Mouse (Mus musculus): ENCODE measurements around the gene Cyp2c37. TPM values are rescaled to one million over a fixed set of nuclear protein-coding genes. Genes with fewer than 3 reads are reported as not detected.
"Not testable (repeated sequence)": the region's sequence is repeated elsewhere in the genome, so short reads cannot be mapped to it uniquely, and the experiment has no call there.

Cyp2c37 gene
- polyA plus RNA-seq (2015; fragmentation: Nextera tagmentation; extraction: Ambion mirVana), result not detected in 2 replicates

DNA sequence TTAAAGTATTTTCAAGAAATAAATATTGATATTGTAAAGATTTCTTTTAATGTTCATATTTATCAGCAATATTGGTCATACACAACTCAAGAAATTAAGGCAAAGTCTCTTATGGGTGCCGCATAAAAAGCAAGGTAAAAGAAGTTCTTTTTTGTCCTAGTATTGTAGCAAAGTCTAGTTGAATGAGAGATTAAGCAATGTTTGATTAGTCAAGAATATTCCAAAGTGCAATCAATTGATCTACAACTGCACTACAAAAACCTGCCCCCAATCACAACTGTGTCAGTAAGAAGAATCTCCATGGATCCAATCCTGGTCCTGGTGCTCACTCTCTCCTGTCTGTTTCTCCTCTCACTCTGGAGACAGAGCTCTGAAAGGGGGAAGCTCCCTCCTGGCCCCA lies at the start of gene Cyp2c37:
Cyp2c37 (plus strand) TSS at position 285 of the 400 bp plus-strand sequence.
- not testable (repeated sequence) for ATAC-seq (replicated peaks; ENCODE audit: low FRiP score, low read depth); H3K9me3 ChIP-seq (replicated peaks; ENCODE audit: low read length); H3K4me3 ChIP-seq (replicated peaks; ENCODE audit: low read depth, low read length); H3K36me3 ChIP-seq (ENCODE audit: insufficient read depth, low read length); H3K27ac ChIP-seq; H3K27me3 ChIP-seq (ENCODE audit: insufficient read depth, low read length); H3K9ac ChIP-seq (ENCODE audit: low read depth, low read length); H3K4me2 ChIP-seq (ENCODE audit: low read length); H3K4me1 ChIP-seq (replicated peaks; ENCODE audit: insufficient read depth, low read length); DNase-seq (ENCODE audit: low spot score)
- WGBS, result 100% methylated on average over 1 of the region's 1 CpGs

DNA sequence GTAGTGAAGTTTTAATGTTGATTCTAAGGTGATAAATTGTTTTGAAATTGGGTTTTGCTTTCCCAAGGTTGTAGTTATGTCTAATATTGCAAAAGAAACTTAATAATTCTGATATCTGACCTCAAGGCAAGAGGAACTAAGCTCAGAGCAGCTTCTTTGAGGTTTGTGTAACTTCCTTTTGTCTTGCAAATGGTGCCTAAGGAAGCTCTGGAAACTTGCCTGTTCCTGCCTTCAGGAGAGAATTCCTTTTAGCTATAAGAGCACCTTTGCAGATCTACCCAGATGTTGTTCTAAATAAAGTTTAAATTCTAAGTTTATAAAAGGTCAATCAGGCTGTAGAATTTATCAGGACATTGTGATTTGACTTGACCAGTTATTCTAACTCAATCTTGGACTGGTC lies 31.4 kb upstream of the Cyp2c37 start:
- ATAC-seq (replicated peaks; ENCODE audit: low FRiP score, low read depth); H3K27me3 ChIP-seq (ENCODE audit: insufficient read depth, low read length); H3K4me3 ChIP-seq (replicated peaks; ENCODE audit: low read depth, low read length); H3K4me1 ChIP-seq (replicated peaks; ENCODE audit: insufficient read depth, low read length); H3K27ac ChIP-seq; H3K36me3 ChIP-seq (ENCODE audit: insufficient read depth, low read length); H3K4me2 ChIP-seq (ENCODE audit: low read length); H3K9ac ChIP-seq (ENCODE audit: low read depth, low read length); H3K9me3 ChIP-seq (replicated peaks; ENCODE audit: low read length); DNase-seq (ENCODE audit: low spot score): not testable (repeated sequence)

DNA sequence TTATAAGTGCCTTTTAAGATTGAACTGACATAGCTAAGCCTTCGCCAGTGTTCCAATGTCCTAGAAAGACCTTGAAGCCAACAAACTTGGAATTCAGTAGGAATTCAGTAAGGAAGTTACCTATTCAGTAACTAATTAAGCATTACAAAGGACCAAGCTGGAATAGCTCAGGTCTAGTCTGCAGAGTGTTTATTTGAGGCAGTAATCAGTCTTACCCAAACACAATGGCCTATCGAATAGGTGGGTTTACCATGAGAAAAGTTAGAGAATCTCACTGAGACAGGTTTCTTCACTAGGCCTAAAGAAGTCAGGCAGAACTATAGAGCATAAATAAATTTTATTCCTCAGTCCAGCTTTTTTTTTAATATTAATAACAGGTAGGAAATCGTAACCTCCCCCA lies 21.1 kb upstream of the Cyp2c37 start:
- not testable (repeated sequence) for H3K36me3 ChIP-seq (ENCODE audit: insufficient read depth, low read length); H3K27ac ChIP-seq; ATAC-seq (replicated peaks; ENCODE audit: low FRiP score, low read depth); H3K4me3 ChIP-seq (replicated peaks; ENCODE audit: low read depth, low read length); H3K9me3 ChIP-seq (replicated peaks; ENCODE audit: low read length); H3K4me1 ChIP-seq (replicated peaks; ENCODE audit: insufficient read depth, low read length); H3K27me3 ChIP-seq (ENCODE audit: insufficient read depth, low read length); H3K9ac ChIP-seq (ENCODE audit: low read depth, low read length); DNase-seq (ENCODE audit: low spot score); H3K4me2 ChIP-seq (ENCODE audit: low read length)
- WGBS, result 97% methylated on average over 3 of the region's 3 CpGs

DNA sequence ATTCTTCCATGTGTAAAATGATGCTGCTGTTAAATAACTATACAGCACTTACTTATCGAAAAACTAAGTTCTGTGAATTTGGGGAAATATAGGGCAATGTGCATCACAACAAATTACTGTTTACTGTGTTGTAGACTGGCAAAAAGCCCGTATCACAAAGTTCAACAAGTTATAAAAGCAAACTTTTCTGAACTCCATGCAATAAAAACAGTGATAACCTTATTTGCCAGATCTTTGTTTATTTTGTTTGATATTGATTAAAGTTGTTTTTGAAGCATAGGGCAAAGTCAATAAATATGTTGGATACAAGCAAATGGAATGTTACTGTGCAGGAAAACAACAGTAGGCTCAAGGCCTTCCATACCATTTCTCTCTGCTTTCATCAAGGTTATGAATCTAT lies 2.8 kb upstream of the Cyp2c37 start:
- ATAC-seq (replicated peaks; ENCODE audit: low FRiP score, low read depth) (no peak), DNase-seq (ENCODE audit: low spot score) (no peak)
- Histone ChIP-seq H3K27ac (no peak overlapping the region), H3K4me2 (ENCODE audit: low read length) (no peak overlapping the region), H3K27me3 (ENCODE audit: insufficient read depth, low read length) (no peaks in the 10 kb centered on the region), H3K9me3 (replicated peaks; ENCODE audit: low read length) (no peaks in the 10 kb centered on the region), H3K36me3 (ENCODE audit: insufficient read depth, low read length) (no peaks in the 10 kb centered on the region), H3K4me1 (replicated peaks; ENCODE audit: insufficient read depth, low read length) (no peaks in the 10 kb centered on the region), H3K4me3 (replicated peaks; ENCODE audit: low read depth, low read length) (no peak overlapping the region), H3K9ac (ENCODE audit: low read depth, low read length) (no peak overlapping the region)
- no peak for TF ChIP-seq CTCF (IDR thresholded peaks at IDR 0.05; ENCODE audit: low read depth)
- WGBS, result 78% methylated on average over 2 of the region's 2 CpGs

Other genes starting within 250 kb of the Cyp2c37 start
- not detected in 2 replicates for gene Cyp2c40, start 179.6 kb upstream of the Cyp2c37 start, polyA plus RNA-seq (2015; fragmentation: Nextera tagmentation; extraction: Ambion mirVana)
- gene Cyp2c69, start 105.6 kb upstream of the Cyp2c37 start, polyA plus RNA-seq (2015; fragmentation: Nextera tagmentation; extraction: Ambion mirVana), result not detected in 2 replicates
- gene Cyp2c54, start 81.4 kb downstream of the Cyp2c37 start, polyA plus RNA-seq (2015; fragmentation: Nextera tagmentation; extraction: Ambion mirVana), result not detected in 2 replicates
- not detected in 2 replicates for gene Cyp2c50, start 97.3 kb downstream of the Cyp2c37 start, polyA plus RNA-seq (2015; fragmentation: Nextera tagmentation; extraction: Ambion mirVana)
- gene Cyp2c70, start 194.9 kb downstream of the Cyp2c37 start, polyA plus RNA-seq (2015; fragmentation: Nextera tagmentation; extraction: Ambion mirVana), result not detected in 2 replicates

All from kidney, postnatal 0 days (tissue).